In the genomic region with DNA sequence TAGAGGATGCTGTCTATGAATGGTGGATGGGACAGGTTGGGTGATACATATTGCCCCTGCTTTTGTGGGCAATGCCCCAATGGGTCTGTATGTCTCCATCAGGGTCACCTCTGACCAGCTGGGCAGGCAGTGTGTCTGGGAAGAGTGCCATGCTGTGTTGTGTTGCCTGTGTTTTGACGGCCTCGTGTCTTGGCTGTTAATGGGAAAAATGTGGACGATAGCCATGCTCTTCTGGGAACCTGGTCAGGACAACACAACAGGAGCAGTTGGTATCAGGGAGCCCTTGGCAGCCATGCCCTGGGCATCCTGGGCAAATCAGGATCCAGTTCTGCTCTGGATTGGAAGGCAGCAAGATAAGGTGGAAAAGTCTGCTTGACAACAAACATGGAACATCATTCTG, we compare ENCODE assay signal across 13 mouse cellular contexts. TPM values are rescaled to one million over a fixed set of nuclear protein-coding genes. Genes with fewer than 3 reads are reported as not detected.
DNase-seq lines count a peak whose midpoint lies in the region; ATAC-seq and TF ChIP-seq lines count a peak whose summit lies in the region.
"Had no signal": no experiment of that assay in that cellular context is flagged by ENCODE, and none has a peak within 500 bp of the region (broad histone marks: within the 10 kb centered on the region; RNA-seq: fewer than 3 reads in every experiment).

No protein-coding gene starts in this region.

- H3K9me3 ChIP-seq in stomach, postnatal 0 days (ENCODE audit: control insufficient read depth, low read length), result no peaks in the 10 kb centered on the region
- H3K9me3 ChIP-seq: embryonic facial prominence, embryonic 15.5 days; G1E; limb, embryonic 12.5 days; neural tube, embryonic 13.5 days had no signal

- H3K4me3 ChIP-seq in stomach, postnatal 0 days (ENCODE audit: low read depth, low read length), result no peak overlapping the region
- H3K4me3 ChIP-seq: embryonic facial prominence, embryonic 15.5 days; limb, embryonic 12.5 days; neural tube, embryonic 13.5 days had no signal

- no peak overlapping the region for H3K27ac ChIP-seq in stomach, postnatal 0 days (replicated peaks)
- H3K27ac ChIP-seq: embryonic facial prominence, embryonic 15.5 days; kidney, postnatal 0 days; limb, embryonic 12.5 days; neural tube, embryonic 13.5 days had no signal

- H3K36me3 ChIP-seq in stomach, postnatal 0 days (ENCODE audit: control insufficient read depth, insufficient read depth, low read length), result no peaks in the 10 kb centered on the region
- H3K36me3 ChIP-seq: embryonic facial prominence, embryonic 15.5 days; G1E; limb, embryonic 12.5 days had no signal

- no peak overlapping the region for H3K4me2 ChIP-seq in stomach, postnatal 0 days (replicated peaks; ENCODE audit: low read depth)
- H3K4me2 ChIP-seq: embryonic facial prominence, embryonic 15.5 days; limb, embryonic 12.5 days; neural tube, embryonic 13.5 days had no signal

- no peak for TF ChIP-seq EP300 in stomach, postnatal 0 days (optimal IDR thresholded peaks at IDR 0.05)

- no peaks in the 10 kb centered on the region for H3K4me1 ChIP-seq in stomach, postnatal 0 days (replicated peaks; ENCODE audit: control insufficient read depth, insufficient read depth)

- ATAC-seq in stomach, postnatal 0 days (ENCODE audit: low FRiP score, low TSS enrichment), result no peak

- TF ChIP-seq CTCF in stomach, postnatal 0 days (IDR thresholded peaks at IDR 0.05; ENCODE audit: low read depth), result no peak

- WGBS in stomach, postnatal 0 days, result 76% methylated on average over 3 of the region's 3 CpGs

- peak; percentile 54 to 60 for DNase-seq in layer of hippocampus, postnatal 10 days (ENCODE audit: low spot score in 2 of 2)
- DNase-seq in layer of hippocampus, adult 9-10 months (ENCODE audit: low spot score), result no peak
- DNase-seq in adrenal gland, postnatal 25 days, result peak; percentile 40
- DNase-seq in cerebellum, postnatal 25 days, result peak; percentile 87
- peak; percentile 53 for DNase-seq in heart, postnatal 25 days (ENCODE audit: low spot score)
- DNase-seq in left cerebral cortex, adult 9 months (ENCODE audit: low spot score in 2 of 2), result no peak
- DNase-seq in stomach, postnatal 0 days (ENCODE audit: low spot score), result no peak
- DNase-seq: thymus, postnatal 4 days had no signal

- H3K27me3 ChIP-seq in stomach, postnatal 0 days (ENCODE audit: control insufficient read depth, insufficient read depth, low read length), result no peaks in the 10 kb centered on the region

- intact Hi-C loops in heart, postnatal 25 days (cut with DNase I), result no loop called here

- H3K9ac ChIP-seq in stomach, postnatal 0 days (ENCODE audit: low read length), result no peak overlapping the region
- H3K9ac ChIP-seq: embryonic facial prominence, embryonic 15.5 days; limb, embryonic 12.5 days; neural tube, embryonic 13.5 days had no signal

RNA-seq across cellular contexts. Expression of a gene that starts 4.1 kb away (rescaled TPM):
- total RNA-seq in layer of hippocampus, postnatal 10 days (2021), result 1 to 10 TPM; 7.6 to 7.8 TPM
- 5.0 and 10.2 TPM in 2 replicates for total RNA-seq in adrenal gland, postnatal 25 days (2021)
- total RNA-seq in heart, postnatal 25 days (2021), result 1 to 10 TPM; 7.2 to 9.3 TPM
- polyA plus RNA-seq in stomach, postnatal 0 days (2015; fragmentation: Nextera tagmentation; extraction: Ambion mirVana), result 2.0 and 2.6 TPM in 2 replicates
- total RNA-seq: G1E had no signal
- polyA plus RNA-seq: G1E had no signal

RNA-seq across cellular contexts. Expression of a gene that starts 29.5 kb away (rescaled TPM):
- total RNA-seq in layer of hippocampus, postnatal 10 days (2021), result 1 to 10 TPM; 7.4 to 7.6 TPM
- 8.0 and 12.9 TPM in 2 replicates for total RNA-seq in adrenal gland, postnatal 25 days (2021)
- 10 to 100 TPM; 16.7 to 22.5 TPM for total RNA-seq in heart, postnatal 25 days (2021)
- polyA plus RNA-seq in stomach, postnatal 0 days (2015; fragmentation: Nextera tagmentation; extraction: Ambion mirVana), result 3.7 TPM in 2 replicates

Comparison
In these comparisons a context has a peak if more than half of its experiments do, and no peak if none do; other contexts are left out.
1. DNase-seq: peak in layer of hippocampus, postnatal 10 days (2 of 2), adrenal gland, postnatal 25 days (single experiment), cerebellum, postnatal 25 days (2 of 2) and heart, postnatal 25 days (single experiment); none in layer of hippocampus, adult 9-10 months (single experiment), left cerebral cortex, adult 9 months (0 of 2) and stomach, postnatal 0 days (single experiment).